7 mouse cellular contexts compared by ENCODE assay signal in the genomic region with DNA sequence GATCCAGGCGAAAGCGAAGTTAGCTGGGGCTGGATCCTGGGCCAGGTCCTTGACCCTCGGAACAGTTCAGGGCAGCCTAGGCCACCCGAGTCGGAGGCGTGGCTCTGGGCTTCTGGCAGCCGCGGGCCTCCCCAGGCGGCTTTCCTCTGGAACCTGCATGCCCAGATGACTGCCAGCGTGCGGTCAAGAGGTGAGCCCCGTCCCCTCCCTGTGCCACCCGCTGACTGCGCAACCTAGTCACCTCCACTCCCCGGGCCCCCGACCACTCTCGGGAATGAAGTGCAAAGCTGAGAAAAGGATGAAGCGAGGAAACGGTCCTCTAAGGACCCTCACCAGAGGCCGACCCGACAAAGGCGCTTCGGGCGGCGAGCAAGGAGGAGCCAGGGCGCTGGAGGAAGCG. TPM values are rescaled to one million over a fixed set of nuclear protein-coding genes. Genes with fewer than 3 reads are reported as not detected.
A peak's percentile ranks its signal among the peaks of the same experiment; 100 is the strongest.
DNase-seq lines count a peak whose midpoint lies in the region; ATAC-seq and TF ChIP-seq lines count a peak whose summit lies in the region.
"Not testable (repeated sequence)": the region's sequence is repeated elsewhere in the genome, so short reads cannot be mapped to it uniquely, and the experiment has no call there.

No protein-coding gene starts in this region.

- not testable (repeated sequence) for H3K27me3 ChIP-seq in embryonic facial prominence, embryonic 12.5 days; hindbrain, embryonic 14.5 days (ENCODE audit: control insufficient read depth, insufficient read depth, low read length); liver, embryonic 15.5 days; neural tube, embryonic 12.5 days (replicated peaks)

- not testable (repeated sequence) for H3K36me3 ChIP-seq in embryonic facial prominence, embryonic 12.5 days; hindbrain, embryonic 14.5 days (replicated peaks; ENCODE audit: control insufficient read depth, insufficient read depth); liver, embryonic 15.5 days (replicated peaks); neural tube, embryonic 12.5 days

- peak overlapping the region; percentile 44 for H3K4me3 ChIP-seq in embryonic facial prominence, embryonic 12.5 days
- peak overlapping the region; percentile 40 for H3K4me3 ChIP-seq in hindbrain, embryonic 14.5 days (replicated peaks; ENCODE audit: low read length)
- H3K4me3 ChIP-seq in liver, embryonic 15.5 days (replicated peaks): not testable (repeated sequence)
- H3K4me3 ChIP-seq in neural tube, embryonic 12.5 days: peak overlapping the region; percentile 45

- not testable (repeated sequence) for ATAC-seq in embryonic facial prominence, embryonic 12.5 days (ENCODE audit: insufficient number of reproducible peaks, insufficient read depth, low FRiP score, low TSS enrichment); hindbrain, embryonic 14.5 days (ENCODE audit: low FRiP score); liver, embryonic 15.5 days (ENCODE audit: insufficient read depth); neural tube, embryonic 12.5 days (ENCODE audit: low FRiP score, low read depth)

- H3K4me1 ChIP-seq in embryonic facial prominence, embryonic 12.5 days; hindbrain, embryonic 14.5 days (replicated peaks; ENCODE audit: control insufficient read depth, insufficient read depth, low read length); liver, embryonic 15.5 days (replicated peaks); neural tube, embryonic 12.5 days: not testable (repeated sequence)

- H3K9me3 ChIP-seq in embryonic facial prominence, embryonic 12.5 days; hindbrain, embryonic 14.5 days (ENCODE audit: control insufficient read depth, low read length); liver, embryonic 15.5 days (replicated peaks); neural tube, embryonic 12.5 days: not testable (repeated sequence)

- under 1% methylated on average over 19 of the region's 27 CpGs for WGBS in embryonic facial prominence, embryonic 12.5 days
- under 1% methylated on average over 20 of the region's 27 CpGs for WGBS in hindbrain, embryonic 14.5 days
- 1% methylated on average over 21 of the region's 27 CpGs for WGBS in liver, embryonic 15.5 days (ENCODE audit: insufficient replicate concordance)
- 1% methylated on average over 19 of the region's 27 CpGs for WGBS in neural tube, embryonic 12.5 days

- peak; percentile 2 for DNase-seq in brain, embryonic 14.5 days (ENCODE audit: low read depth)
- DNase-seq in heart, adult 11 months: peak; percentile 86
- DNase-seq in hindbrain, embryonic 14.5 days (ENCODE audit: low spot score): peak; percentile 22
- DNase-seq in kidney, postnatal 4 days: peak; percentile 1 to 2

- TF ChIP-seq CTCF in brain, embryonic 14.5 days (IDR thresholded peaks at IDR 0.05; ENCODE audit: borderline replicate concordance, extremely low read depth, insufficient read depth, insufficient read length): not testable (repeated sequence)

- not testable (repeated sequence) for TF ChIP-seq POLR2A in brain, embryonic 14.5 days (IDR thresholded peaks at IDR 0.05; ENCODE audit: borderline replicate concordance, extremely low read depth, insufficient read depth, insufficient read length, poor library complexity, severe bottlenecking)

- H3K4me2 ChIP-seq in embryonic facial prominence, embryonic 12.5 days (replicated peaks): peak overlapping the region; percentile 67
- peak overlapping the region; percentile 73 for H3K4me2 ChIP-seq in hindbrain, embryonic 14.5 days (replicated peaks)
- H3K4me2 ChIP-seq in liver, embryonic 15.5 days: peak overlapping the region; percentile 33
- peak overlapping the region; percentile 66 for H3K4me2 ChIP-seq in neural tube, embryonic 12.5 days (replicated peaks)

- H3K9ac ChIP-seq in embryonic facial prominence, embryonic 12.5 days: peak overlapping the region; percentile 30; the same call in 1 of the 2 replicates
- peak overlapping the region; percentile 66 for H3K9ac ChIP-seq in hindbrain, embryonic 14.5 days
- H3K9ac ChIP-seq in liver, embryonic 15.5 days: not testable (repeated sequence)
- 0 out of 2 replicates have a peak overlapping the region, but pooled peaks have one; percentile 21 for H3K9ac ChIP-seq in neural tube, embryonic 12.5 days

- not testable (repeated sequence) for H3K27ac ChIP-seq in embryonic facial prominence, embryonic 12.5 days; hindbrain, embryonic 14.5 days; liver, embryonic 15.5 days (replicated peaks); neural tube, embryonic 12.5 days

RNA-seq across cellular contexts. Expression of a gene that starts 0.5 kb away (rescaled TPM):
- polyA plus RNA-seq in brain, embryonic 14.5 days (2012; rRNA removed): 4.6 TPM in 2 replicates
- polyA plus RNA-seq in embryonic facial prominence, embryonic 12.5 days (2016; fragmentation: Nextera tagmentation; extraction: Ambion mirVana): 0.78 and 1.2 TPM in 2 replicates
- 6.8 and 7.8 TPM in 2 replicates for polyA plus RNA-seq in hindbrain, embryonic 14.5 days (2014; fragmentation: Nextera tagmentation; extraction: Ambion mirVana)
- 0.07 TPM in 1 of 2 replicates, not detected in the other for polyA plus RNA-seq in liver, embryonic 15.5 days (2015; fragmentation: Nextera tagmentation; extraction: Ambion mirVana)
- polyA plus RNA-seq in neural tube, embryonic 12.5 days (2016; fragmentation: Nextera tagmentation; extraction: Ambion mirVana): 1.9 and 2.7 TPM in 2 replicates

RNA-seq across cellular contexts. Expression of a gene that starts 27.5 kb away (rescaled TPM):
- polyA plus RNA-seq in brain, embryonic 14.5 days (2012; rRNA removed): not detected in 2 replicates
- polyA plus RNA-seq in embryonic facial prominence, embryonic 12.5 days (2016; fragmentation: Nextera tagmentation; extraction: Ambion mirVana): not detected in 2 replicates
- not detected in 2 replicates for polyA plus RNA-seq in hindbrain, embryonic 14.5 days (2014; fragmentation: Nextera tagmentation; extraction: Ambion mirVana)
- polyA plus RNA-seq in liver, embryonic 15.5 days (2015; fragmentation: Nextera tagmentation; extraction: Ambion mirVana): not detected in 2 replicates
- not detected in 2 replicates for polyA plus RNA-seq in neural tube, embryonic 12.5 days (2016; fragmentation: Nextera tagmentation; extraction: Ambion mirVana)

Comparison
In these comparisons a context has a peak if more than half of its experiments do, and no peak if none do; other contexts are left out.
1. DNase-seq: peak in every context shown above with its lines; median percentile 86 in heart, adult 11 months; 22 in hindbrain, embryonic 14.5 days; 2 in brain, embryonic 14.5 days; 2 in kidney, postnatal 4 days.